Mouse (Mus musculus) lung, postnatal 0 days (tissue): ENCODE results near the gene Cd9.

Experiments used
- CTCF ChIP-seq: IDR thresholded peaks from 2 replicates; pipeline ENCODE4 v1.5.1; 2016; ENCODE audit warnings: antibody characterized with exemption, mild to moderate bottlenecking
- EP300 ChIP-seq: IDR thresholded peaks from 2 replicates; pipeline ENCODE4 v1.6.1; 2016; ENCODE audit warnings: antibody characterized with exemption, mild to moderate bottlenecking, control low read depth

GRCm38 (mm10) chr6:125541296-125541695, 46.7 kb upstream of the Cd9 start:
- TF ChIP-seq EP300 (no peak), CTCF (no peak)
